Mouse (Mus musculus): ENCODE measurements around the gene Egln3. TPM values are rescaled to one million over a fixed set of nuclear protein-coding genes. Genes with fewer than 3 reads are reported as not detected.

Gene Egln3
- polyA plus RNA-seq, 1 experiment from 2014 or later, result 6.6 TPM

- H3K36me3 ChIP-seq, result no peaks in the 10 kb centered on the region
- H3K9me3 ChIP-seq (replicated peaks), result peaks cover 6% of the 10 kb centered on the region
- H3K4me3 ChIP-seq (replicated peaks), result no peak overlapping the region
- WGBS, result 85% methylated on average over 1 of the region's 1 CpGs
- no peak overlapping the region for H3K4me2 ChIP-seq
- no peak overlapping the region for H3K27ac ChIP-seq (replicated peaks)
- no peak overlapping the region for H3K9ac ChIP-seq (replicated peaks)
- no peak for ATAC-seq (ENCODE audit: low FRiP score)
- no peaks in the 10 kb centered on the region for H3K27me3 ChIP-seq (replicated peaks)
- H3K4me1 ChIP-seq, result no peaks in the 10 kb centered on the region
Measured at GRCm38 (mm10) chr12:54154771-54155170, 48.9 kb downstream of the Egln3 start.

- Histone ChIP-seq H3K4me3 (replicated peaks) (no peak overlapping the region), H3K9me3 (replicated peaks) (no peaks in the 10 kb centered on the region), H3K9ac (replicated peaks) (no peak overlapping the region), H3K36me3 (no peaks in the 10 kb centered on the region), H3K27me3 (replicated peaks) (no peaks in the 10 kb centered on the region; the same call in 1 of the 2 replicates), H3K4me1 (no peaks in the 10 kb centered on the region; the same call in 1 of the 2 replicates), H3K4me2 (peak overlapping the region; percentile 11), H3K27ac (replicated peaks) (no peak overlapping the region)
- ATAC-seq (ENCODE audit: low FRiP score), result no peak
- WGBS, result 23% methylated on average over 12 of the region's 12 CpGs
Measured at GRCm38 (mm10) chr12:54146943-54147556, 56.6 kb downstream of the Egln3 start.
